Mouse (Mus musculus) liver, adult 2 months (tissue): ENCODE measurements around the gene Plcb3. TPM values are rescaled to one million over a fixed set of nuclear protein-coding genes. Genes with fewer than 3 reads are reported as not detected.
"Not testable (repeated sequence)": the region's sequence is repeated elsewhere in the genome, so short reads cannot be mapped to it uniquely, and the experiment has no call there.

Experiments
- DNase-seq: peaks from one replicate; pipeline ENCODE4 v3.0.0-alpha.2; 2011; ENCODE audit warnings: low read depth, low spot score; ENCODE audit errors: extremely low read depth
- H3K27ac ChIP-seq: fragments of 200-500 bp; replicated peaks from 2 replicates; pipeline ENCODE4 v1.5.1; 2012; ENCODE audit warnings: low read depth, mild to moderate bottlenecking, control low read depth, inconsistent platforms, low read length; ENCODE audit not compliant: insufficient read depth
- H3K27me3 ChIP-seq: fragments of 200-500 bp; 2 replicates; pipeline ENCODE4 v1.6.1; 2012; ENCODE audit warnings: mild to moderate bottlenecking, moderate library complexity, low read length, inconsistent platforms; ENCODE audit not compliant: control insufficient read depth, insufficient read depth
- H3K36me3 ChIP-seq: fragments of 200-500 bp; 2 replicates; pipeline ENCODE4 v1.6.1; 2012; ENCODE audit warnings: low read length, inconsistent platforms; ENCODE audit not compliant: control insufficient read depth, insufficient read depth
- H3K4me1 ChIP-seq: fragments of 200-500 bp; 2 replicates; pipeline ENCODE4 v1.6.1; 2011; ENCODE audit warnings: low read length; ENCODE audit not compliant: control insufficient read depth, insufficient read depth
- H3K4me3 ChIP-seq: fragments of 200-500 bp; 2 replicates; pipeline ENCODE4 v1.5.1; 2011; ENCODE audit warnings: low read depth, mild to moderate bottlenecking, control low read depth, low read length, moderate library complexity; ENCODE audit not compliant: insufficient read depth
- H3K79me2 ChIP-seq: fragments of 200-500 bp; 2 replicates; pipeline ENCODE4 v1.6.1; 2012; ENCODE audit warnings: inconsistent platforms, mild to moderate bottlenecking, low read length, moderate library complexity; ENCODE audit not compliant: control insufficient read depth, insufficient read depth
- H3K9ac ChIP-seq: fragments of 200-500 bp; 2 replicates; pipeline ENCODE4 v1.6.1; 2012; ENCODE audit warnings: low read depth, mild to moderate bottlenecking, control low read depth, inconsistent platforms, low read length
- CTCF ChIP-seq: fragments of 200-500 bp; IDR thresholded peaks from 2 replicates; pipeline ENCODE4 v1.5.1; 2011; ENCODE audit warnings: low read depth, low read length, control low read depth
- POLR2A ChIP-seq: fragments of 200-500 bp; IDR thresholded peaks from 2 replicates; pipeline ENCODE4 v1.6.1; 2011; ENCODE audit warnings: low read length, control low read depth; ENCODE audit not compliant: insufficient read depth; ENCODE audit errors: extremely low read depth
- WGBS: fragments of 180-500 bp; shearing (Covaris S2); methylation state at CpG from one replicate; pipeline ENCODE4 v1.1.7; 2018; 5-methylcytosine and 5-hydroxymethylcytosine counted together
- polyA plus RNA-seq: library from polyadenylated mRNA; depleted of rRNA; stranded (reverse); fragments of >200 nt; gene quantifications from 2 replicates; pipeline ENCODE4 v1.2.3, GENCODE M21; 2012
- total RNA-seq: library from RNA; depleted of rRNA; stranded (reverse); fragments of >200 nt; gene quantifications from 2 replicates; pipeline ENCODE4 v1.2.3, GENCODE M21; 2014

Plcb3 gene
- total and polyA plus RNA-seq, 2 experiments = 5.9 to 27.6 TPM

- Histone ChIP-seq H3K36me3 (no peaks in the 10 kb centered on the region), H3K79me2 (no peaks in the 10 kb centered on the region), H3K4me3 (peak within 1 kb of the TSS; percentile 70), H3K9ac (peak within 1 kb of the TSS; percentile 83), H3K4me1 (peaks cover 15% of the 10 kb centered on the region), H3K27ac (peak within 1 kb of the TSS; percentile 12; the same call in 1 of the 2 replicates), H3K27me3 (no peaks in the 10 kb centered on the region)
- TF ChIP-seq POLR2A = no peak
- TF ChIP-seq CTCF = no peak
- DNase-seq = peak; percentile 87
- WGBS = under 1% methylated on average over 37 of the region's 37 CpGs
Observed at GRCm38 (mm10) chr19:6992011-6992858, 16.0 kb upstream of the Plcb3 start, which contains the start of gene Dnajc4. Gene Dnajc4, minus strand, starts transcription at chr19:6992572.

DNA sequence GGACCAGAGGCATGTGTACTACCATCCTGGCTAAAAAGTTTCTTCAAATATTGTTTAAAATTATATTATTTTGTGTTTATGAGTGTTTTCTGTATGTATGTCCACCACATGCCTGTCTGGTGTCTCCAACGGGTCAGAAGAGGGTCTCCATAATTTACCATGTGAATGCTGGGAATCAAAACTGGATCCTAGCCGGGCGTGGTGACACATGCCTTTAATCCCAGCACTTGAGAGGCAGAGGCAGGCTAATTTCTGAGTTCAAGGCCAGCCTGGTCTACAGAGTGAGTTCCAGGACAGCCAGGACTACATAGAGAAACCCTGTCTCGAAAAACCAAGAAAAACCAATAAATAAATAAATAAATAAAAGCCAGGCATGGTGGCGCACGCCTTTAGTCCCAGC is 14.9 kb upstream of the Plcb3 start:
- H3K27ac ChIP-seq, H3K36me3 ChIP-seq, H3K79me2 ChIP-seq, H3K27me3 ChIP-seq, H3K4me3 ChIP-seq, H3K9ac ChIP-seq, DNase-seq: not testable (repeated sequence)
- WGBS = 93% methylated on average over 6 of the region's 6 CpGs
- peaks cover 10% of the 10 kb centered on the region for H3K4me1 ChIP-seq

- Histone ChIP-seq H3K27ac (no peak overlapping the region), H3K79me2 (no peaks in the 10 kb centered on the region), H3K27me3 (no peaks in the 10 kb centered on the region), H3K4me1 (peaks cover 10% of the 10 kb centered on the region), H3K4me3 (no peak overlapping the region), H3K36me3 (no peaks in the 10 kb centered on the region), H3K9ac (no peak overlapping the region)
- DNase-seq = no peak
- TF ChIP-seq POLR2A (no peak), CTCF (no peak)
- 93% methylated on average over 6 of the region's 6 CpGs for WGBS
Observed at GRCm38 (mm10) chr19:6990712-6991111, 14.4 kb upstream of the Plcb3 start.

DNA sequence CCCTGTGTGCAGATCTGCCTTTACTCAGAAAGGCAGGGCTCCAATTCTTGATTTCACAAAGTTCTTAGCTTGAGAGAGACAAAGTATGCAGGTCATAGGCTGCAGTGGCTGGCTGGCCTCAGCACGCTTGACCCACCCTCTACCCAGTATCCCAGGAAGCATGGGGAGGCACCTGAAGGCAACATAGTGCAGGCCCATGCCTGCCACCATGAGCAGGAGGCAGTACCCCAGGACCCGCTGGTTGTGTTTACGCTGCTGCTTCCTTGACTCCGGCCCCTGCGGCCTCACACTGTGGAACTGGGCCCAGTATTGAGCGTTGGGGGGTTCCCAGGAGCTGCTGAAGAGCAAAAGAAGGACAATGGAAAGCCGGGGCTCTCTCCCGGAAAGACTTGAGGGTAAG is 13.0 kb upstream of the Plcb3 start:
- no peak for DNase-seq
- H3K4me1 ChIP-seq = peaks cover 5% of the 10 kb centered on the region; the same call in 1 of the 2 replicates
- TF ChIP-seq CTCF (no peak), POLR2A (no peak)

DNA sequence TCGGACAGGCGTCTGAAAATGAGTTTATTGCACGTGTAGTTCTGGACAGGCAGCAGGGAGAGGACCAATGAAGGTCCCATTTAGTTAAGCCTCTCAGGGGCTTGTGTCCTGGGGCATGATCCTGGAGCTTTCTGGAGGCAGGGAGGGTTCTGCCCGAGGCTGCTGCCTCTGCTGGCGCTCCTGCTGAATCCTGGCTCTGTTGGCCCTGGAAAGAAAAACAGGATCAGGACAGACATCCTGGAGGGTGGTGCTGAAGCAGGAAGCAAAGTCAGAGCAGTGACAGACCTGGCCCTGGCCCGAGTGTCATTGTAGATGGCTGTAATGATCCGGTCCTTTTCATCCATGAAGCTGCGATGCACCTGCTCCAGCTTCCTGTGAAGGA is 11.6 kb upstream of the Plcb3 start:
- Histone ChIP-seq H3K4me3 (peak overlapping the region; percentile 89), H3K79me2 (no peaks in the 10 kb centered on the region), H3K9ac (peak overlapping the region; percentile 98), H3K27ac (0 out of 2 replicates have a peak overlapping the region, but pooled peaks have one; percentile 38), H3K36me3 (no peaks in the 10 kb centered on the region), H3K4me1 (peaks cover 5% of the 10 kb centered on the region; the same call in 1 of the 2 replicates), H3K27me3 (no peaks in the 10 kb centered on the region)
- no peak for DNase-seq
- WGBS = 8% methylated on average over 8 of the region's 8 CpGs
- TF ChIP-seq POLR2A (no peak), CTCF (no peak)

More for the DNA sequence above, 13.0 kb upstream of the Plcb3 start:
- H3K27ac ChIP-seq = no peak overlapping the region
- no peak overlapping the region for H3K9ac ChIP-seq
- no peaks in the 10 kb centered on the region for H3K27me3 ChIP-seq
- no peaks in the 10 kb centered on the region for H3K79me2 ChIP-seq
- no peak overlapping the region for H3K4me3 ChIP-seq
- 93% methylated on average over 8 of the region's 8 CpGs for WGBS
- no peaks in the 10 kb centered on the region for H3K36me3 ChIP-seq
